Mouse (Mus musculus) right cerebral cortex, postnatal 4 days (tissue): ENCODE results near the gene Tmem81.

Experiments
- DNase-seq: peaks from one replicate; pipeline ENCODE4 v3.0.0-alpha.2; 2022

The Tmem81 gene

DNA sequence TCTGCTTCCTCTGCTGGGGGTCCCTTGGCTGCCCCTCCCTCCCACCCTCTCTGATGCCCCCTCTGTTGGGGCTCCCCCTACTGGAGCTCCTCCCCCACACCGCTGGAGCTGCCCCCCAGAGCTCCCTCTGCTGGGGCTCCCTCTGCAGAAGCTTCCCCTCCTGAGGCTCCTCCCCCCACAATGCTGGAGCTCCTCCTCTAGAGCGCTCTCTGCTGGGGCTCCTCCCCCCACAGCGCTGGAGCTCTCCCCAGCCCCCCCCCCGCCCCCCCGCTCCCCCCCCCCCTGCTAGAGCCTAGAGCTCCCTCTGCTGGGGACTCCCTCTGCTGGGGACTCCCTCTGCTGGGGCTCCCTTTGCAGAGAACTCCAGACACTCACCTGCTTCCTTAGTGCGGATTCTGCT lies 14.7 kb downstream of the Tmem81 start:
- peak; percentile 70 for DNase-seq

DNA sequence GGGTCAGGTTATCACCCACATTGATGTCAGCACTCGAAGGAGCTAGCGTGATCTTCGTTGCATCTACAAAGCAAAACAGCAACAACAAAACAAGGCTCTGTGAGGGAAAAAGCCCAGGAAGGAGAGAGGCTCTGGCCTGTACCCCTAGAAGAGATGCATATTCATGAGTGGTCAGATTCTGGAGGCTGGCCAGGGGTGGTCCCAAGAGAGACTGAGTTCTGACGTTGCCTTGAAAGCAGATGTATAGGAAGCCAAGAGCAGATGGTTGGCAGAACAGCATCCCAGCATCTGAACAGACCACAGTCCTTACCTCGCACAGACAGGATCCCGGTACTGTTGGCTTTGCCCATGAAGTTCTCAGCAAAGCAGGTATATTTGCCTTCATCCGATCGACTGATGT lies 17.0 kb downstream of the Tmem81 start:
- DNase-seq: no peak

DNA sequence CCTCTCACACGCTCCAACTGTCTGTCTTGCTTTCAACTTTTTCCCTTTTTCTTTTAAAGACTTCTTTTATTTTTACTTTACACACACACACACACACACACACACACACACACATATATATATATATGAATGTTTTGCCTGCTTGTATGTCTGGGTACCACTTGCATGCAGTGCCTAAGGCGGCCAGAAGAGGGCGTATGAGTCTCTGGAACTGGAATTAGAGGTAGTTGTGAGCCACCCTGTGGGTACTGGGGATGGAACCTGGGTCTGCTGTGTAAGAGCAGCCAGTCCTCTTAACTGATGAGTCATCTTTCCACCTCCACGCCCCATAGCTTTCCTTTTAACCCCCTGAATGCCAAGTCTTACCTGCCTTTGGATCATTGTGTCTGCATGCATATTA lies 17.9 kb downstream of the Tmem81 start:
- peak; percentile 61 for DNase-seq

DNA sequence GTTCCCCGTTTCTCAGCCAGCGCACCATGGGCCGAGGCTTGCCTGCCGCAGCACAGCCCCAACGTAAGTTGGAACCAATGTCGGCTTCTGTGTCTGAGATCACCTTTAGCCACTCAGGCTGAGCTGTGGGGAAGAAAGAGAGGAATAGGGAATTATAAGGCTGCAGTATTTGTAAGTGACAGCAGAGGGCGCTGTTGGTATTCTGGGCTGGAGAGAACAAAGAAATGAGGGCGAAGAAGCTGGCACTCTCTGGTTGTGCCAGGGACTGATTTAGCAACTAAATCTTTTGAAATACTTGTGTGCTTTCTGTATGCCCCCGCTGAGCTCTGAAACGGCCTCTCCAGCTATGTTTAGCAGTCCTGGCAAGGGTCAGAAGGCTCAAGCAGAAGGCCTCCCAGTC lies 19.8 kb downstream of the Tmem81 start:
- peak; percentile 82 for DNase-seq

DNA sequence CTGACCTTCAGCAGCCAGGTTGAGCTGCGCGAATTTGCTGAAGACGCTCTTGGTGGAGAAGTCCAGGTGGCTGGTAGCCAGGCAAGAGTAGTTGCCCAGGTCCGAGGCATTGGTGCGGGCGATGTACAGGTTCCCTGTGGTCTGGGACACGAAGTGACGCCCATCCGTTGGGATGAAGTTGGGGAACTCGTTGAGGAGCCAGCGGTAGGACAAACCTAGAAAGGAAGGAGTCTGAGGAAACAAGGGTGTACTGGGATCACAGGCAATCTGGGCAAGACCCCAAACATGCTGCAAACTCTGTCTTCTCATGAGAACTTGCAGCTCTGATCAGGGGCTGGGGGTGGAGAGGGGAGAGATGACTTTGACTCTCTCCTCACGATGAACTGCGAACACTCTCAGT lies 22.0 kb downstream of the Tmem81 start:
- DNase-seq: no peak

- no peak for DNase-seq
Measured at GRCm38 (mm10) chr1:132528647-132529334, 22.8 kb downstream of the Tmem81 start.

GRCm38 (mm10) chr1:132530631-132531191 lies 24.7 kb downstream of the Tmem81 start:
- DNase-seq: no peak

- no peak for DNase-seq
Measured at GRCm38 (mm10) chr1:132532521-132532920, 26.5 kb downstream of the Tmem81 start.

GRCm38 (mm10) chr1:132533840-132534239 lies 27.8 kb downstream of the Tmem81 start:
- no peak for DNase-seq

DNA sequence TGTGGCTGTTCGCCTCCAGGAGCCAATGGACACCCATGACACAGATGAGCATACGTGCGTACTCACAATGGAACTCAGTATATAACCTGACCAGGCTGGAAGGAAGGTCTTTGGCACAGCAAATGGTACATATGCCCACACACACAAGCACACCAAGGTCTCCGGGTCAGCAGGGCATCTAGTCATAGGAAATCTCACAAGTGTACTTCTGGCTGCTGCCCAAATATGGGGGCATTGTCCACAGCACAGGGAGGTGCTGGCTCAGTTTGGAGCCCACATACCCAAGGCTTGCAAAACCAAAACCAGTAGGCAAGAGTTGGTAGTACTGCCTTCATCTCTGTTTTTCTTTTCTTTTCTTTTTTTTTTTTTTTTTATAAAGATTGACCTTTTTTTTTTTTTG lies 29.5 kb downstream of the Tmem81 start:
- no peak for DNase-seq

- no peak for DNase-seq
Measured at GRCm38 (mm10) chr1:132536416-132536815, 30.4 kb downstream of the Tmem81 start.

GRCm38 (mm10) chr1:132537736-132538135 lies 31.7 kb downstream of the Tmem81 start:
- DNase-seq: no peak

- no peak for DNase-seq
Measured at GRCm38 (mm10) chr1:132540701-132541100, 34.7 kb downstream of the Tmem81 start.

DNA sequence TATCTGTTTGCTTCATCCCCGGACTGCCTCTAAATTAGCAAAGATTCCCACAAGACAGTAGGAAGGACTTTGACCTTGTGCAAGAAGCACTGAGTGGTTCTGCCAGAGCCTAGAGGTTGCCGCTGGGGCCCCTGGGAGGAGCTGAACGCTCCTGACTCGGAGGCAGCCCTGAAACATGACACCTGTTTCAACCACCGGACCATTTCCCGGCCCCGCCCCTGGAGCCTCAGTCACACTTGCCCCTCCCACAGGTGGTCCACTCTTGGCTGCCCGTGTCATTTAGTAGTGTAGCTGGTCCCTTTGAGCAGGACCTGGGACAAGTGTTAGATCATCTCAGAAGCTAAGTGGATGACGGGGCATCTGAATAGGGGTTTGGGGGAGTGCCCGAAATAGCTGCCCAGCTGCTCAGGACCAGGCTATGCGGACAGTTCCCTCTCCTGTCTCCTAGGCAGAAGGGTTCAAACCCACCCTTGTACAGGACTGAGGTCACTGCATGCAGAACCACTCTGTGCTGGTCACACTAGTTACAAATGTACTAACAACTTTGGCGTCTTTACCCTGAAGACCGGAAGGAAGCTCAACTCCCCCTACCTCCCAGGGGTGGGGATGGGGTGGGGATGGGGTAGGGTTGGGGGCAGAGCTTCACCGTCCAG lies 35.3 kb downstream of the Tmem81 start:
- DNase-seq: no peak

- DNase-seq: no peak
Measured at GRCm38 (mm10) chr1:132541824-132542599, 36.0 kb downstream of the Tmem81 start.

DNA sequence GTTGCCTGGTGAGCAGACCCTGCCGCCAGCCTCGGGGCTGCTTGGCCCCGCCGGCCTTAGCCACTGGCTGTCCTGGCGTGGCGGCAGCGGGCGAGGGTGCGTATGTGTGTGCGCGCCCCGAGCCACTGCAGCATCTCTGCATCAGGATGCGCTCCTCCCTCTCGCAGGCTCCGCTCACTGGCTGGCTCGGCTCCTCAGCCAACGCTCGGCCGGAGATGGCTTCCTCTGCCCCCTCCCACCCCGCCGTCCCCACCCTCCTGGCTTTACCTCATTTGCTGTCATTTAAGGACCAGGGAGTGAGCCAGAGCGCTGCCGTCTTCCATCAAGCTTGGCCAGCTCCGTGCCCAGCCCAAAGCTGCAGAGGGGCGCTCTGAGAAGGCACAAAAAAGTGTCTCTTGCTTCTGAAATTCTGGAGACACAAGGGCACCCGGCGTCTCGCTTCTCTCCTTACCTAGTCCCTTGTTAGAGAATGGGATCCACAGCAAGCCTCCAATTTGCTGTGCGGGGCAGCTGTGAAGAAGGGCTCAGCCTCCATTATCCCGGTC lies 36.8 kb downstream of the Tmem81 start, which contains the start of gene Cntn2:
TSS of gene Cntn2 (minus strand) at position 495 of the 545 bp plus-strand sequence.
- peak; percentile 74 for DNase-seq

GRCm38 (mm10) chr1:132543789-132544188 lies 37.8 kb downstream of the Tmem81 start:
- DNase-seq: no peak

GRCm38 (mm10) chr1:132557901-132558631 lies 52.0 kb downstream of the Tmem81 start:
- peak; percentile 71 for DNase-seq
